Mouse (Mus musculus) lung, embryonic 15.5 days (tissue): ENCODE data around the gene Timp3. TPM values are rescaled to one million over a fixed set of nuclear protein-coding genes. Genes with fewer than 3 reads are reported as not detected.

Experiments used
- ATAC-seq: fragments of 200-750 bp; cut with Nextera tagmentation; 2 replicates; pipeline ENCODE4 v1.8.0; 2017; ENCODE audit warnings: moderate number of reproducible peaks, borderline replicate concordance; ENCODE audit not compliant: low FRiP score, low TSS enrichment; ENCODE audit errors: extremely low read depth
- H3K27ac ChIP-seq: fragments of 300-500 bp; sonication (generic); 2 replicates; pipeline ENCODE4 v1.5.1; 2015; ENCODE audit warnings: moderate library complexity, mild to moderate bottlenecking, inconsistent platforms
- H3K27me3 ChIP-seq: fragments of 300-500 bp; sonication (generic); 2 replicates; pipeline ENCODE4 v1.6.1; 2015; ENCODE audit warnings: inconsistent platforms
- H3K36me3 ChIP-seq: fragments of 300-500 bp; sonication (generic); 2 replicates; pipeline ENCODE4 v1.6.1; 2015; ENCODE audit warnings: inconsistent platforms
- H3K4me1 ChIP-seq: fragments of 300-500 bp; sonication (generic); 2 replicates; pipeline ENCODE4 v1.6.1; 2015; ENCODE audit warnings: inconsistent platforms
- H3K4me2 ChIP-seq: fragments of 300-500 bp; sonication (generic); 2 replicates; pipeline ENCODE4 v1.6.1; 2015; ENCODE audit warnings: inconsistent platforms, mild to moderate bottlenecking, moderate library complexity
- H3K4me3 ChIP-seq: fragments of 300-500 bp; sonication (generic); 2 replicates; pipeline ENCODE4 v1.5.1; 2015; ENCODE audit warnings: mild to moderate bottlenecking, inconsistent platforms
- H3K9ac ChIP-seq: fragments of 300-500 bp; sonication (generic); 2 replicates; pipeline ENCODE4 v1.6.1; 2015; ENCODE audit warnings: inconsistent platforms
- H3K9me3 ChIP-seq: fragments of 300-500 bp; sonication (generic); 2 replicates; pipeline ENCODE4 v1.6.1; 2016; ENCODE audit warnings: inconsistent platforms
- WGBS: fragments of 180-500 bp; shearing (Covaris S2); methylation state at CpG from one replicate; pipeline ENCODE4 v1.1.7; 2015; 5-methylcytosine and 5-hydroxymethylcytosine counted together
- polyA plus RNA-seq: library from polyadenylated mRNA; unstranded; fragments of >200 nt; fragmentation: Nextera tagmentation; extraction: Ambion mirVana; gene quantifications from 2 replicates; pipeline ENCODE4 v1.2.1, GENCODE M21; 2015

The Timp3 gene
- polyA plus RNA-seq, 1 experiment from 2014 or later: 64.4 TPM

DNA sequence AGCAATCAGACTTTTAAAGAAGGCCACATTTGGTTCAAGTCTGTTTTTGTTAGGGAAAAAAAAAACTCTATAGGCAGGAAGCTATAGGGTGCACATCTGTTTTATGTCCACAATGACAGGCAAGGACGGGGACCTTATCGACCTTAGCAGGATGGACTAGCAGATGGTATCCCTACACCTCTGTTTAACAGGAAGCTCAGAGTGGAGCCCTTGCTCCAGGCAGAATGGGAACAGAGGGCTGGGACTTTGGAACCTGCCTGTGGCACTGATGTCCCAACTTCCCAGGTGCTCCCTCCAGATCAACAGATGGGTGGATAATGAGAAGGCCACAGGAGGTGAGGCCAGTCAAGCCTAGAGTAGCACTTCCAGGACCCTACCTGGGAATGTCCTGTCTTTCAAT, 80.5 kb downstream of the Timp3 start:
- H3K36me3 ChIP-seq: no peaks in the 10 kb centered on the region
- H3K27me3 ChIP-seq: no peaks in the 10 kb centered on the region
- H3K4me3 ChIP-seq: no peak overlapping the region
- H3K9me3 ChIP-seq: no peaks in the 10 kb centered on the region
- peaks cover 5% of the 10 kb centered on the region for H3K4me1 ChIP-seq
- no peak for ATAC-seq
- H3K27ac ChIP-seq: no peak overlapping the region
- 49% methylated on average over 2 of the region's 2 CpGs for WGBS
- H3K4me2 ChIP-seq: no peak overlapping the region
- no peak overlapping the region for H3K9ac ChIP-seq

DNA sequence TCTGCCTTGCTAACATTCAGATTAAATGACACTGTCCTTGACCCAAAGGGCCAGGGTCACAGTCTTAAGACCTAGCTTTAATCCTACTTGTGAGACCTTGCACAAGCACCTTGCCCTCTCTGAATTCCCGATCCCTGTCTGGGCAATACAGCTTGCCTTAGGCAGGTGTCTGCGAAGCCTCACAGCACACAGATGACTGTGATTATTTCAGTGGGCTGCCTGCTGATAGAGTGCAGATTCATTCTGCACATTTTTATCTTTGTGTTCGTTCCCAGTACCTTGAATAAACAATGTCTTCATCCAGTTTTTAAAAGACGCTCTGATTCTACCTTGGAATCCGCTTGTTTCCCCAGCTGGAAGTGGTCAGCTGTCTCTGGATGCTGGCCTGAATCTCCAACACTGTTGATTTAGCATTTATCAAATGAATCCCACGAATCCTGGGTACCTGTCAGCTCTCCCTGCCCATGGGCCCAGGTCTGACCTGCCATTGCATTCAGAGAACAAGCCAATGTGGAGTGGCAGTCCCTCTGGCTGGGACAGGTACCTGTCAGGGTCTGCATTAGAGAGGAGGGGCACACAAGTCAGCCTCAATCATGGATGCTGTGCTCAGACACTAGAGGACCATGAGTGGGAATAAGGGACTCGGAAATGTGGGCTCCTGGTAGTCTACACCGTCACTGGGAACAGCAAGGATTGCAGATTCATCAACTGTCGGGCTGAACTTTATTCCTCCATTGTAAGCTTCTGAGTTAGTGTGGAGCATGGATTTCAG, 81.2 kb downstream of the Timp3 start:
- 52% methylated on average over 9 of the region's 9 CpGs for WGBS
- H3K27ac ChIP-seq: no peak overlapping the region
- no peaks in the 10 kb centered on the region for H3K9me3 ChIP-seq
- H3K9ac ChIP-seq: no peak overlapping the region
- no peaks in the 10 kb centered on the region for H3K36me3 ChIP-seq
- no peak overlapping the region for H3K4me3 ChIP-seq
- H3K4me2 ChIP-seq: no peak overlapping the region
- no peak for ATAC-seq
- no peaks in the 10 kb centered on the region for H3K27me3 ChIP-seq
- H3K4me1 ChIP-seq: no peaks in the 10 kb centered on the region; the same call in 1 of the 2 replicates

DNA sequence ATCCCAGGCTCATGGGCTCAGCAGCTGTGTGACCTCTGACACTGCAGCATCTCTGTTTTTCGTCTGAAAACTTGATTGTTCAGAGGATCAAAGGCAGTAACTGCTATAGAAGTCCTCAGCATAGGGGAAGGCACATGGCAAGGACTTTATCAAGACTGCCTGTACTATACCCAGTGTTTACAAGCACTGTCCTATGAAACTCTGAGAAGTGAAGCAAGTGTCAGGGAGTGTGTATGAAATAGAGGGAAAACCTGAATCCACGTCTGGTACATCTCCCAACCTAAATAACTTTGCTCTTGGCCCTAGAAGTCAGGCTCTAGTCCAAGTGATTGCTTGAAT, 81.7 kb downstream of the Timp3 start:
- Histone ChIP-seq H3K27me3 (no peaks in the 10 kb centered on the region), H3K4me3 (no peak overlapping the region), H3K4me2 (no peak overlapping the region), H3K4me1 (peaks cover 3% of the 10 kb centered on the region; the same call in 1 of the 2 replicates), H3K9ac (no peak overlapping the region), H3K27ac (no peak overlapping the region), H3K36me3 (no peaks in the 10 kb centered on the region), H3K9me3 (no peaks in the 10 kb centered on the region)
- no peak for ATAC-seq
- 31% methylated on average over 2 of the region's 2 CpGs for WGBS

DNA sequence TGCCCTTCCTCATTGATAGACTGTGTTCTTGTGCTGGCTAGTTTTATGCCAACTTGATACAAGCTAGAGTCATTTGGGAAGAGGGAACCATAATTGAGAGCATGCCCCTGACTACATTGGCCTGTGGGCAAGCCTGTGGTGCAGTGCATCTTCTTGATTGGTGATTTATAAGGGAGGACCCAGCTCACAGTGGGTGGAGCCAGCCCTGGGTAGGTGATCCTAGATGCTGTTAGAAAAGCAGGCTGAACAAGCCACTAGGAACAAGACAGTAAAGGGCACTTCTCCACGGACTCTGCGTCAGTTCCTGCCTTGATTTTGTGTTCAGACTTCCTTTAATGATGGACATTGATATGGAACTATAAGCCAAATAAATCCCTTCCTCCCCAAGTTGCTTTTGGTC, 84.5 kb downstream of the Timp3 start:
- H3K9ac ChIP-seq: no peak overlapping the region
- H3K27me3 ChIP-seq: no peaks in the 10 kb centered on the region
- H3K36me3 ChIP-seq: no peaks in the 10 kb centered on the region
- H3K9me3 ChIP-seq: no peaks in the 10 kb centered on the region
- peaks cover 16% of the 10 kb centered on the region for H3K4me1 ChIP-seq
- no peak for ATAC-seq
- H3K27ac ChIP-seq: no peak overlapping the region
- 72% methylated on average over 2 of the region's 2 CpGs for WGBS
- H3K4me2 ChIP-seq: no peak overlapping the region
- no peak overlapping the region for H3K4me3 ChIP-seq

DNA sequence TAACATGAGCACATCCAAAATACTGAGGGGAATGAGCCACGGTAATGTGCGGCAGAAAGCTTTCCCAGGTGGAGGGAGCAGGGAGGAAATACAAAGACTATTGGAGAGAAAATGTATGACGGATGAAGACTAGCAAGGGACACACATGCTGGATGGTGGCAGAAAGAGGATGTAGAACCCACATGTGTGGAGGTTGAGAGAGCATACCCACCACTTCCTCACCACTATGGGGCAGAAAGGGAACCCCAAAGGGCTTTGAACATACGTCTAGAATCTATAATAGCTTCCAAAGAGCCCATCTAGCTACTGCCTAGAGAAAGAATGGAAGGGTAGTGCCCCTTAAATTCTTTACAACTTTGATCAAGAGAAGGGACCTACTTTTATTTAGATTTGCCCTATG, 85.5 kb downstream of the Timp3 start:
- H3K4me3 ChIP-seq: no peak overlapping the region
- H3K27me3 ChIP-seq: no peaks in the 10 kb centered on the region
- ATAC-seq: no peak
- no peaks in the 10 kb centered on the region for H3K9me3 ChIP-seq
- WGBS: 80% methylated on average over 4 of the region's 4 CpGs
- no peak overlapping the region for H3K9ac ChIP-seq
- H3K4me2 ChIP-seq: no peak overlapping the region
- H3K4me1 ChIP-seq: peaks cover 16% of the 10 kb centered on the region
- no peaks in the 10 kb centered on the region for H3K36me3 ChIP-seq
- no peak overlapping the region for H3K27ac ChIP-seq

DNA sequence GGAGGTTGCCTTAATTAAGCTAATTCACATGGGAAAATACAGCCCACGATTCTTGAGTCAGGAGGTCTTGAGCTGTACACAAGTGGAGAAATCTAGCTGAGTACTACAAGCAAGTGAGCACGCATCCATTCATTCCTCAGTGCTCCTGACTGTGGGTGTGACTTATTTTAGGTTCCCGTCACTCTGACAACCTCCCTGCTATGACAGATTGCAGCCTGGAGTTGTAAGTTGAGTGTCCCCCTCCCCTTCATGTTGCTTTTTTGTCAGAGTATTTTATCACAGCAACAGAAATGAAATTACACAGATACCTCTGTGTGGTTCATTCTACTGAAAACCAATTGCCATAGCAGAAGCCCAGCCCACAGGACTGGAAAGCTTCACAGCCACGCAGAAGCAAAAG, 86.1 kb downstream of the Timp3 start:
- H3K9me3 ChIP-seq: no peaks in the 10 kb centered on the region
- H3K9ac ChIP-seq: no peak overlapping the region
- WGBS: 83% methylated on average over 4 of the region's 4 CpGs
- H3K4me2 ChIP-seq: no peak overlapping the region
- H3K4me1 ChIP-seq: peaks cover 16% of the 10 kb centered on the region
- ATAC-seq: no peak
- H3K27ac ChIP-seq: no peak overlapping the region
- H3K36me3 ChIP-seq: no peaks in the 10 kb centered on the region
- H3K4me3 ChIP-seq: no peak overlapping the region
- H3K27me3 ChIP-seq: no peaks in the 10 kb centered on the region

DNA sequence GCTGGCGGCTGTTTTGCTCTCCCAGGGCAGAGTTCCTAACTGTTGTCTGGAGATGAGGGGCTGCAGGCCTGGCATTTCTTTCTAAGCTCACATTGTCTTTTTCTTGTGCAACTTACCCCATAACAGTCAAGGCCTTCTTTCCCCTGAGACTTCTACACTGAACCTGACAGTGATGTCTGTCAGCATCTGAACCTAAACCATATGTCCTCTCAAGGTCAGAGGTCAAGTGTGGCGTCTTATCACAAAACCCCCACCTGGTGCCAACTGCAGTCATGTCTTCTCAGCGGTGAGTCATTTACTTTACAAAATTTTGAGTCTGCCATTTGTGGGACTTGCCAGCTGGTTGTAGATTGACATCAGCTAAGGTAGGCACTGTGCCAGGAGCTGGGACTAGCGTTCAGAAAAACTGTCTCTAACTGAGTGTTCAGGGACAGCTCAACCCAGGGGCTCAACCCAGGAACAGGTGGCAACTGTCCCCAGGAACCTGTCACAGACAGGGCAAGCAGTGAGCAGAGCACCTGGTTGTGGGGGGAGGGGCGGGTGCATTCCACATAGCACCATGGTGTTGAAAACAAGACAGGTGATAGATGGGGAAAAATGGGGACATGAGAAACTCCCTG, 87.8 kb downstream of the Timp3 start:
- Histone ChIP-seq H3K4me2 (no peak overlapping the region), H3K4me1 (peaks cover 16% of the 10 kb centered on the region), H3K27ac (no peak overlapping the region), H3K9ac (no peak overlapping the region), H3K27me3 (no peaks in the 10 kb centered on the region), H3K4me3 (no peak overlapping the region), H3K9me3 (no peaks in the 10 kb centered on the region), H3K36me3 (no peaks in the 10 kb centered on the region)
- 41% methylated on average over 5 of the region's 5 CpGs for WGBS
- no peak for ATAC-seq

DNA sequence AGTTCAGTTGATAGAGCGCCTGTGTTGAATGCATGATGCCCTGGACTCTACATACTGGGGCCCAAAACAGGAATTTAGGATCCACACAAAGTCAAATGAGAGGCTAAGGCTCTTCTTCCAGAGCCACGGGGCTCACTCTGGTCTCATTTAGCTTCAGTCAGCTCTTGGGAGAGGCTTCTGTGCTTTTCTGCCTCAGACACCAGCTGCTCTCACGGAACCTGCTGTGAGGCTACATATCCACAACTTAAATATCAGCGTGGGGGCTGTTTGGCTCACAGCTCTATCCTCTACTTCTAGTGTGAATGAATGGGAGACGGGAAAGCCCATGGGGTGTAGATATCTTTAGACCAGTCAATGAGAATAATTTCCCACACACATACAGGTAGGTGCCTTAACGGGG, 88.6 kb downstream of the Timp3 start:
- Histone ChIP-seq H3K27ac (no peak overlapping the region), H3K9me3 (no peaks in the 10 kb centered on the region), H3K9ac (no peak overlapping the region), H3K27me3 (no peaks in the 10 kb centered on the region), H3K4me1 (peaks cover 16% of the 10 kb centered on the region), H3K4me3 (no peak overlapping the region), H3K36me3 (no peaks in the 10 kb centered on the region), H3K4me2 (no peak overlapping the region)
- ATAC-seq: no peak
- 82% methylated on average over 6 of the region's 6 CpGs for WGBS

DNA sequence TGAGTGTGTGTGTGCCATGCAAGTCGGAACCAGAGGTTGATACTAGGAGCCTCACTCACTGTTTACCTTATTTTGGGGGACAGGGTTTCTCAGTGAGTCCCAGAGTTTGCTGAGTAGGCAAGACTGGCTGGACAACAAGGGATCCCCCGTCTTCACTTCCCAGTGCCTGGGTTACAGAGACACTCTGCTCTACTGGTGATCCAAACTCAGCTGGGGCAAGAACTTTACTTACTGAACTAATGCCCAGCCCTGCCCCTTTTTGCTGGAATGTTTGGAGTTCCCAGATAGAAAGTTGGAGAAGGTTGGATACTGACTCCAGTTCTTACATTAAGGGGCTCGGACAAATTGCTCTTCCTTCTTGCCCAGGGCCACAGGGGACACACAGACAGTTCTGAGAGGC, 89.2 kb downstream of the Timp3 start:
- Histone ChIP-seq H3K36me3 (no peaks in the 10 kb centered on the region), H3K4me2 (no peak overlapping the region), H3K4me3 (no peak overlapping the region), H3K9me3 (no peaks in the 10 kb centered on the region), H3K9ac (no peak overlapping the region), H3K4me1 (peaks cover 16% of the 10 kb centered on the region), H3K27ac (no peak overlapping the region), H3K27me3 (no peaks in the 10 kb centered on the region)
- ATAC-seq: no peak
- 77% methylated on average over 3 of the region's 3 CpGs for WGBS

DNA sequence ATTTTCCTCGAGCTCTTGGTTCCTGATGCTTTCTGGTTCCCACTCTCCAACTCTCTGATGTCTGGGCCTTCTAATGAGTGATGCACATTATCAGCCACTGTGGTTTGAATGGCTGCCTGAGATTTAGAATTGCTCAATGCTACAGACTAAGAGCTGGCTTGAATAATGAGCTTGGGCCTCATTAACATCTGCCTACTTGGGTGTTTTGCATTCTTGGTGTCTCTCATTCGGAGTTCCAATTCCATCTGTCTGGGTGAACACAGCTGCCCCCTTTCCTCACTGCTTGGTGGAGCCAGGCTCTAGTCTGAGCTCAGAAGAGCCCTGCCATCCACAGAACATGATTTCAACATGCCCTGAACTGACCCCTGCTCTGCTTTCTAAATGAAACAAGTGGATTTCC, 89.7 kb downstream of the Timp3 start:
- WGBS: 49% methylated on average over 2 of the region's 2 CpGs
- Histone ChIP-seq H3K36me3 (no peaks in the 10 kb centered on the region), H3K27me3 (no peaks in the 10 kb centered on the region), H3K27ac (no peak overlapping the region), H3K4me3 (no peak overlapping the region), H3K4me2 (no peak overlapping the region), H3K9ac (no peak overlapping the region), H3K9me3 (no peaks in the 10 kb centered on the region), H3K4me1 (peaks cover 16% of the 10 kb centered on the region)
- ATAC-seq: 0 out of 2 replicates have a peak, but pooled peaks have one; percentile 4

DNA sequence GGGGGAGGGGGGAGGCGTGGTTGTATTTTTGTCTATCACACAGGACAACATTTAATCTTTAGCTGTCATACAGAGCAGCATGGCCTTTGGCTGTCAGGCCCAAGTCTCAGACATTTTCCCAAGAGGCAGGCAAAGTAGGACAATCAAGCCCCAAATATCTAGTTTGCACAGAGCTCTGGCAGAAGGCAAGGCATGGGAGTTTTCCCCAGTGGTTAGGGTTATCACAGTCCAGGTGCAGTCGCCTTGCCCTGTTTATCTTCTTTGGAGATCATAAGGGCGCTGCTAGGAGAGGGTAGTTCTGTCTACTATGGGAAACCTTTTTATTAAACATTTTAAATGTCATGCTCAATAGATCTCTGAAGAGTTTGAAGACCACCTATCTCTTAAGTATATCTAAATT, 92.2 kb downstream of the Timp3 start:
- H3K4me3 ChIP-seq: no peak overlapping the region
- ATAC-seq: no peak
- peaks cover 8% of the 10 kb centered on the region for H3K4me1 ChIP-seq
- WGBS: 71% methylated on average over 3 of the region's 3 CpGs
- H3K9ac ChIP-seq: no peak overlapping the region
- no peaks in the 10 kb centered on the region for H3K9me3 ChIP-seq
- no peaks in the 10 kb centered on the region for H3K36me3 ChIP-seq
- no peaks in the 10 kb centered on the region for H3K27me3 ChIP-seq
- no peak overlapping the region for H3K4me2 ChIP-seq
- H3K27ac ChIP-seq: no peak overlapping the region

DNA sequence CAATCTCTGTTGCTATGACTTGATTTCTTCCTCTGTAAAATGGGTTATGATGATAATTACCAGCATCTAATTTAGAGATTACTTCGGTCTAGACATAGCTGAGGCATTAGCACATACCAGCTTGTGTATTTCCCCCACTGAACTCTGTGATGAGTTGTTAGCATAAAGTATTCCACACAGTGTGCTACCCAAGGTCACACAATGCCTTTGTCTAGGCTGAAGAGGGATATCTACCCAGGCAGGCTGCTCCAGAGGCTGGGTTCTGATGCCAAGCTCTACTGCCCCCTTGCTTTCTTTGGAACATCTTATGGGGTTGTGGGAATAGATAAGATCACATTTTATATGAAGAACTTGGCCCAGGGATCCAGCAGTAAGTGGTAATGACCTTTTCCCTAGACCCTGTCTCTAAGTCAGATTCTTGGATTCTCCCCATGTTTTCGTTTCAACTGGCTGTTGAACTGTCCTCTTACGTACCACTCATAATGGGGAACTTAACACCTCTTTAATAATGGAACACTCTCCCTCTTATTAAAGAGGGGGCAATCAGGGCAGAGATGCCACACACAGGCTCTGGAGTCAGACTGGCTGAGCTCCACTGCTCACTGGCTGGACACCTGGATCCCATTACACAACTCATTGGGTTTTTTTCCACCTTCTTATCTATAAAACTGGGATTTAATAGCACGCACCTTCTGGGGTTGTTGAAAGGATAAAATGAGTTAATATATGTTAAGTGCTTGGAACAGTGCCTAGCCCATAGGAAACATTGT, 97.6 kb downstream of the Timp3 start:
- Histone ChIP-seq H3K9me3 (no peaks in the 10 kb centered on the region), H3K4me1 (no peaks in the 10 kb centered on the region), H3K4me3 (no peak overlapping the region), H3K27ac (no peak overlapping the region), H3K27me3 (no peaks in the 10 kb centered on the region), H3K4me2 (no peak overlapping the region), H3K9ac (no peak overlapping the region), H3K36me3 (no peaks in the 10 kb centered on the region)
- ATAC-seq: no peak
- 43% methylated on average over 4 of the region's 4 CpGs for WGBS
